Mouse (Mus musculus) lung, postnatal 0 days (tissue): ENCODE results near the gene Nup214.

Experiments
- CTCF ChIP-seq: IDR thresholded peaks from 2 replicates; pipeline ENCODE4 v1.5.1; 2016; ENCODE audit warnings: antibody characterized with exemption, mild to moderate bottlenecking
- EP300 ChIP-seq: IDR thresholded peaks from 2 replicates; pipeline ENCODE4 v1.6.1; 2016; ENCODE audit warnings: antibody characterized with exemption, mild to moderate bottlenecking, control low read depth

DNA sequence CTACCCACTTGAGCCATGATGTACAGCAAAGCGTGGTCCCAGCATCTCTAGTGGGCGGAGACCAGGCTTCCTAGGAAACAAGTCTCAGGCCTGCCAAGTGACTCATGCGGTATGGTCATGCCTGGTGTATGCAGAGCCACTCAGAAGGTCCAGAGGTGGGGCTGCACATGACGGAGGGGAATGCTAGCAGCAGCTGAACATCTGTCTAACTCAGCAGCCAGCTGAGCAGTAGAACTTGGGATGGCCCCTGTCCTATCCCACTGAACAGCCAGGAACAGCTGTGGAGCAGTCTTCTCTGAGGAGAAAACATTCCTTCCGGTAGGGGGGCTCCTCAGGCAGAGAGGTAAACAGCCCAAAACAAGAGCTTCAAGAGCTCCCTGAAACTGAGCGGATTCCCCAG is 25.8 kb upstream of the Nup214 start:
- TF ChIP-seq CTCF (no peak), EP300 (no peak)
